Mouse (Mus musculus) MEL (cell line): ENCODE data around the gene Bmp2k. TPM values are rescaled to one million over a fixed set of nuclear protein-coding genes. Genes with fewer than 3 reads are reported as not detected.

Experiments
- DNase-seq: peaks from one replicate; pipeline ENCODE4 v3.0.0; 2011; ENCODE audit warnings: low read depth, low spot score
- H3K27ac ChIP-seq: 2 replicates; pipeline ENCODE4 v1.5.1; 2012; ENCODE audit warnings: low read depth, mild to moderate bottlenecking, control low read depth, low read length, moderate library complexity; ENCODE audit not compliant: control insufficient read depth
- H3K27me3 ChIP-seq, 2 experiments: fragments of 150-350 bp in 1 of 2; sonication (generic) in 1 of 2; 2 replicates each; pipeline ENCODE4 v1.6.1; 2012; ENCODE audit warnings: low read length in 2 of 2, mild to moderate bottlenecking in 2 of 2, improper control_type of control experiment in 1 of 2, moderate library complexity in 1 of 2; ENCODE audit not compliant: insufficient read depth in 2 of 2, control insufficient read depth in 1 of 2
- H3K36me3 ChIP-seq, 2 experiments: 2 replicates each; pipeline ENCODE4 v1.6.1; 2012 to 2014; ENCODE audit warnings: low read length in 2 of 2, improper control_type of control experiment in 1 of 2, inconsistent platforms in 1 of 2, mild to moderate bottlenecking in 1 of 2; ENCODE audit not compliant: insufficient read depth in 2 of 2, control insufficient read depth in 1 of 2
- H3K4me1 ChIP-seq, 2 experiments: fragments of 150-350 bp in 1 of 2; sonication (generic) in 1 of 2; 2 replicates each; pipeline ENCODE4 v1.6.1; 2012; ENCODE audit warnings: low read length in 2 of 2, improper control_type of control experiment in 1 of 2, mild to moderate bottlenecking in 1 of 2; ENCODE audit not compliant: insufficient read depth in 2 of 2, control insufficient read depth in 1 of 2
- H3K4me3 ChIP-seq, 2 experiments: fragments of 150-350 bp in 1 of 2; sonication (generic) in 1 of 2; 2 replicates each; pipeline ENCODE4 v1.5.1; 2012; ENCODE audit warnings: low read depth in 2 of 2, low read length in 2 of 2, mild to moderate bottlenecking in 2 of 2, moderate library complexity in 2 of 2, control low read depth in 1 of 2, improper control_type of control experiment in 1 of 2; ENCODE audit not compliant: control insufficient read depth in 1 of 2, insufficient read depth in 1 of 2
- H3K79me2 ChIP-seq: 2 replicates; pipeline ENCODE4 v1.6.1; 2012; ENCODE audit warnings: mild to moderate bottlenecking, low read length, moderate library complexity; ENCODE audit not compliant: control insufficient read depth, poor library complexity, insufficient read depth
- H3K9ac ChIP-seq: 2 replicates; pipeline ENCODE4 v1.6.1; 2012; ENCODE audit warnings: low read depth, mild to moderate bottlenecking, control low read depth, low read length, moderate library complexity; ENCODE audit not compliant: control insufficient read depth, poor library complexity, severe bottlenecking
- H3K9me3 ChIP-seq: fragments of 150-350 bp; sonication (generic); replicated peaks from 2 replicates; pipeline ENCODE4 v1.6.1; 2012; ENCODE audit warnings: mild to moderate bottlenecking, low read length, improper control_type of control experiment, moderate library complexity; ENCODE audit not compliant: insufficient read depth
- BHLHE40 ChIP-seq: IDR thresholded peaks from 2 replicates; pipeline ENCODE4 v1.6.1; 2012; ENCODE audit warnings: low read depth, mild to moderate bottlenecking, inconsistent platforms, low read length, improper control_type of control experiment, borderline replicate concordance
- CHD1 ChIP-seq: IDR thresholded peaks from 2 replicates; pipeline ENCODE4 v1.6.1; 2012; ENCODE audit warnings: low read depth, mild to moderate bottlenecking, inconsistent platforms, low read length, improper control_type of control experiment
- CHD2 ChIP-seq: IDR thresholded peaks from 2 replicates; pipeline ENCODE4 v1.6.1; 2011; ENCODE audit warnings: low read length, improper control_type of control experiment
- EP300 ChIP-seq, 2 experiments: IDR thresholded peaks; 2 replicates each; pipeline ENCODE4 v1.6.1; 2011; ENCODE audit warnings: improper control_type of control experiment in 2 of 2, low read length in 2 of 2, low read depth in 1 of 2, mild to moderate bottlenecking in 1 of 2
- GABPA ChIP-seq: IDR thresholded peaks from 2 replicates; pipeline ENCODE4 v1.6.1; 2012; ENCODE audit warnings: low read depth, mild to moderate bottlenecking, inconsistent platforms, low read length, improper control_type of control experiment, moderate library complexity
- GATA1 ChIP-seq: IDR thresholded peaks from 2 replicates; pipeline ENCODE4 v1.6.1; 2011; ENCODE audit warnings: low read depth, low read length, improper control_type of control experiment
- HCFC1 ChIP-seq: IDR thresholded peaks from 2 replicates; pipeline ENCODE4 v1.6.1; 2012; ENCODE audit warnings: low read depth, mild to moderate bottlenecking, inconsistent platforms, low read length, improper control_type of control experiment, moderate library complexity
- JUND ChIP-seq: IDR thresholded peaks from 2 replicates; pipeline ENCODE4 v1.6.1; 2011; ENCODE audit warnings: low read depth, mild to moderate bottlenecking, improper control_type of control experiment, low read length
- KAT2A ChIP-seq: conservative IDR thresholded peaks from 2 replicates; pipeline ENCODE4 v1.6.1; 2012; ENCODE audit warnings: low read depth, low read length, improper control_type of control experiment, inconsistent platforms
- MAFK ChIP-seq: IDR thresholded peaks from 2 replicates; pipeline ENCODE4 v1.6.1; 2011; ENCODE audit warnings: low read depth, mild to moderate bottlenecking, low read length, improper control_type of control experiment, borderline replicate concordance
- MAX ChIP-seq: IDR thresholded peaks from 2 replicates; pipeline ENCODE4 v1.6.1; 2011; ENCODE audit warnings: low read length, improper control_type of control experiment
- MAZ ChIP-seq: IDR thresholded peaks from 2 replicates; pipeline ENCODE4 v1.6.1; 2012; ENCODE audit warnings: low read depth, mild to moderate bottlenecking, inconsistent platforms, low read length, improper control_type of control experiment
- MXI1 ChIP-seq: IDR thresholded peaks from 2 replicates; pipeline ENCODE4 v1.6.1; 2011; ENCODE audit warnings: mild to moderate bottlenecking, low read depth, low read length, improper control_type of control experiment
- MYB ChIP-seq: IDR thresholded peaks from 2 replicates; pipeline ENCODE4 v1.6.1; 2011; ENCODE audit warnings: mild to moderate bottlenecking, low read depth, low read length, improper control_type of control experiment
- NRF1 ChIP-seq: IDR thresholded peaks from 2 replicates; pipeline ENCODE4 v1.6.1; 2014; ENCODE audit warnings: low read depth, mild to moderate bottlenecking, inconsistent platforms, low read length, improper control_type of control experiment, moderate library complexity; ENCODE audit not compliant: poor library complexity, insufficient read depth, severe bottlenecking
- POLR2A ChIP-seq, 2 experiments: IDR thresholded peaks; 2 replicates each; pipeline ENCODE4 v1.6.1; 2011 to 2012; ENCODE audit warnings: low read length in 2 of 2, mild to moderate bottlenecking in 2 of 2, control low read depth in 1 of 2, improper control_type of control experiment in 1 of 2, low read depth in 1 of 2, moderate library complexity in 1 of 2; ENCODE audit not compliant: control insufficient read depth in 1 of 2, insufficient read depth in 1 of 2, poor library complexity in 1 of 2
- POLR2AphosphoS5 ChIP-seq: IDR thresholded peaks from 2 replicates; pipeline ENCODE4 v1.6.1; 2012; ENCODE audit warnings: low read depth, borderline replicate concordance, mild to moderate bottlenecking, inconsistent platforms, low read length, moderate library complexity, mixed read lengths
- RAD21 ChIP-seq: IDR thresholded peaks from 2 replicates; pipeline ENCODE4 v1.6.1; 2011; ENCODE audit warnings: mild to moderate bottlenecking, low read depth, low read length, improper control_type of control experiment
- RCOR1 ChIP-seq: IDR thresholded peaks from 2 replicates; pipeline ENCODE4 v1.6.1; 2012; ENCODE audit warnings: low read depth, mild to moderate bottlenecking, inconsistent platforms, low read length, improper control_type of control experiment
- SIN3A ChIP-seq: IDR thresholded peaks from 2 replicates; pipeline ENCODE4 v1.6.1; 2012; ENCODE audit warnings: low read length, improper control_type of control experiment, inconsistent platforms
- SMC3 ChIP-seq: IDR thresholded peaks from 2 replicates; pipeline ENCODE4 v1.6.1; 2011; ENCODE audit warnings: low read depth, low read length, improper control_type of control experiment
- TBP ChIP-seq: IDR thresholded peaks from 2 replicates; pipeline ENCODE4 v1.8.0; 2011; ENCODE audit warnings: low read depth, low read length, improper control_type of control experiment
- TCF12 ChIP-seq: IDR thresholded peaks from 2 replicates; pipeline ENCODE4 v1.6.1; 2014; ENCODE audit warnings: low read depth, mild to moderate bottlenecking, inconsistent platforms, low read length, improper control_type of control experiment, moderate library complexity
- USF1 ChIP-seq: IDR thresholded peaks from 2 replicates; pipeline ENCODE4 v1.6.1; 2014; ENCODE audit warnings: low read depth, mild to moderate bottlenecking, inconsistent platforms, low read length, improper control_type of control experiment, moderate library complexity
- USF2 ChIP-seq, 2 experiments: IDR thresholded peaks; 2 replicates each; pipeline ENCODE4 v1.6.1; 2011 to 2012; ENCODE audit warnings: improper control_type of control experiment in 2 of 2, low read length in 2 of 2, borderline replicate concordance in 1 of 2, inconsistent platforms in 1 of 2, low read depth in 1 of 2, mild to moderate bottlenecking in 1 of 2; ENCODE audit not compliant: insufficient read depth in 1 of 2
- ZC3H11A ChIP-seq: IDR thresholded peaks from 2 replicates; pipeline ENCODE4 v1.6.1; 2012; ENCODE audit warnings: low read depth, mild to moderate bottlenecking, inconsistent platforms, low read length, improper control_type of control experiment
- ZNF384 ChIP-seq: IDR thresholded peaks from 2 replicates; pipeline ENCODE4 v1.6.1; 2012; ENCODE audit warnings: low read depth, mild to moderate bottlenecking, inconsistent platforms, low read length, improper control_type of control experiment
- polyA plus RNA-seq, 2 experiments: library from polyadenylated mRNA; stranded (reverse) in 1 of 2; unstranded in 1 of 2; fragments of >175 nt in 1 of 2; fragments of >200 nt in 1 of 2; gene quantifications; 2 replicates each; pipeline versions ENCODE4 v1.2.1 to v1.2.4; 2012; ENCODE audit warnings: low replicate concordance in 2 of 2, low read depth in 1 of 2; ENCODE audit not compliant: insufficient read length in 2 of 2, insufficient read depth in 1 of 2, missing spikeins in 1 of 2
- total RNA-seq: library from RNA; depleted of rRNA; stranded (reverse); fragments of 300-350 nt; gene quantifications from 2 replicates; pipeline ENCODE4 v1.2.3, GENCODE M21; 2012

The Bmp2k gene
- total and polyA plus RNA-seq, 3 experiments, result 10.8 to 16.3 TPM; not detected in 1

DNA sequence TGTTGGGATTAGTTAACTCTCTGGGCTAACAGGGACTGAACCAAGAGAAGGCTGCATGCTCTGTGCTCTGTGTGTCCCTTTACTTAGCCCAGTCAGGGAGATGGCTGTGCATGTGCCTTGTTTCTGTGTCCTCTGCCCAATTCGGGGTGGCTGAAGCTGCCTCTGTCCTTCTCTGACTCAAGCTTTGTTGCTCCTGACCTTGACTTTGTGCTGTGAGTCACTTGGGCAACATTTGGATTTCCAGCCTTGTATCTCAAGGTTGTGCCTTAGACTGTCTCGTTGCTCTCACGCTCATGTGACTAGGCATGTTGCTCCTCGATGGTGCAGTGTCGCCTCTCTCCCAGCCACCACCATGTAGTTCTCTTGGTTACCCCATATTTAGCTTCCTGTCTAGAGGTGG lies 27.3 kb downstream of the Bmp2k start:
- Histone ChIP-seq H3K9ac (no peak overlapping the region), H3K4me3 (no peak overlapping the region), H3K36me3 (peaks cover 0 to 63% of the 10 kb centered on the region in 2 experiments; a peak in 2 of 4 replicates), H3K9me3 (no peaks in the 10 kb centered on the region), H3K27me3 (no peaks in the 10 kb centered on the region), H3K79me2 (peaks cover 27% of the 10 kb centered on the region), H3K4me1 (peaks cover 23 to 35% of the 10 kb centered on the region in 2 experiments), H3K27ac (peak overlapping the region; percentile 6; the same call in 1 of the 2 replicates)
- TF ChIP-seq JUND (no peak), MAX (no peak), MAFK (no peak), ZC3H11A (no peak), GATA1 (no peak), CHD1 (no peak), SMC3 (no peak), HCFC1 (no peak), CHD2 (no peak), TCF12 (no peak), MYB (no peak), POLR2A (IDR thresholded peaks at IDR 0.05; ENCODE audit: control insufficient read depth in 1 of 2, insufficient read depth in 1 of 2, low read depth in 1 of 2, low read length in 2 of 2, poor library complexity in 1 of 2) (no peak), RAD21 (no peak), RCOR1 (no peak), POLR2AphosphoS5 (no peak), ZNF384 (no peak), EP300 (IDR thresholded peaks at IDR 0.05; ENCODE audit: low read depth in 1 of 2, low read length in 2 of 2) (no peak), MXI1 (no peak), GABPA (no peak), KAT2A (no peak)
- no peak for DNase-seq

DNA sequence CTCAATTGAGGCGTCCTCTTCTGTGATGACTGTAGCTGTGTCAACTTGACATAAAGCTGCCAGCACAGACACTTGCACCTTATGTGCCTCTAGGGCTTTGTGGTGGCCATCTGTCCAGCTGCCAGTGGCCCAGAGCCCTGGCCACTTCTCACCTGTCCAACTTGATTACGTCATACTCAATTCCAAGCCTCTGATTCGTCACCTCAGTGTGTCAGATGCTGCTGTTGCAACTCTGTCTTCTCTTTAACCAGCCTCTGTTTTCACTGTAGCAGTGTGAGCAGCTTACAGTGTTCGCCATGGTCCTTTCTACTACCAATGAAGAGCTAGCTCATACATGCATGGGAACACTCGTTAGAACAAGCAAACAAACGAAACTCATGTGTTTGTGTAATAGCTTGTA lies 28.2 kb downstream of the Bmp2k start:
- no peak overlapping the region for H3K9ac ChIP-seq
- peaks cover 24% of the 10 kb centered on the region for H3K79me2 ChIP-seq
- no peaks in the 10 kb centered on the region for H3K9me3 ChIP-seq
- no peak overlapping the region for H3K4me3 ChIP-seq
- no peaks in the 10 kb centered on the region for H3K27me3 ChIP-seq
- H3K27ac ChIP-seq, result no peak overlapping the region
- H3K4me1 ChIP-seq, result peaks cover 21 to 34% of the 10 kb centered on the region in 2 experiments
- TF ChIP-seq BHLHE40 (no peak), GABPA (no peak), USF2 (IDR thresholded peaks at IDR 0.05; ENCODE audit: borderline replicate concordance in 1 of 2, insufficient read depth in 1 of 2, low read depth in 1 of 2, low read length in 2 of 2) (no peak), JUND (no peak), NRF1 (no peak), MXI1 (no peak), CHD1 (no peak), SIN3A (no peak), USF1 (no peak), HCFC1 (no peak), MAZ (no peak), RCOR1 (no peak), TCF12 (no peak), ZNF384 (no peak), MYB (no peak), TBP (no peak)
- H3K36me3 ChIP-seq, result peaks cover 2 to 60% of the 10 kb centered on the region in 2 experiments; a peak in 2 of 4 replicates
- DNase-seq, result no peak
